Mouse (Mus musculus) adrenal gland, adult 2 months (tissue): ENCODE results near the gene Gng2. TPM values are rescaled to one million over a fixed set of nuclear protein-coding genes. Genes with fewer than 3 reads are reported as not detected.
A peak's percentile ranks its signal among the peaks of the same experiment; 100 is the strongest.

Experiments
- DNase-seq: peaks from one replicate; pipeline ENCODE4 v3.0.0; 2021
- polyA plus RNA-seq: library from polyadenylated mRNA; depleted of rRNA; stranded (reverse); fragments of >200 nt; gene quantifications from 2 replicates; pipeline ENCODE4 v1.2.3, GENCODE M21; 2012
- total RNA-seq, 2 experiments: library from RNA; stranded (reverse); gene quantifications; 2 replicates each; pipeline ENCODE4 v1.2.3; 2021

Gene Gng2
- total and polyA plus RNA-seq, 3 experiments, result 3.3 to 39.5 (median 32.8) TPM

DNA sequence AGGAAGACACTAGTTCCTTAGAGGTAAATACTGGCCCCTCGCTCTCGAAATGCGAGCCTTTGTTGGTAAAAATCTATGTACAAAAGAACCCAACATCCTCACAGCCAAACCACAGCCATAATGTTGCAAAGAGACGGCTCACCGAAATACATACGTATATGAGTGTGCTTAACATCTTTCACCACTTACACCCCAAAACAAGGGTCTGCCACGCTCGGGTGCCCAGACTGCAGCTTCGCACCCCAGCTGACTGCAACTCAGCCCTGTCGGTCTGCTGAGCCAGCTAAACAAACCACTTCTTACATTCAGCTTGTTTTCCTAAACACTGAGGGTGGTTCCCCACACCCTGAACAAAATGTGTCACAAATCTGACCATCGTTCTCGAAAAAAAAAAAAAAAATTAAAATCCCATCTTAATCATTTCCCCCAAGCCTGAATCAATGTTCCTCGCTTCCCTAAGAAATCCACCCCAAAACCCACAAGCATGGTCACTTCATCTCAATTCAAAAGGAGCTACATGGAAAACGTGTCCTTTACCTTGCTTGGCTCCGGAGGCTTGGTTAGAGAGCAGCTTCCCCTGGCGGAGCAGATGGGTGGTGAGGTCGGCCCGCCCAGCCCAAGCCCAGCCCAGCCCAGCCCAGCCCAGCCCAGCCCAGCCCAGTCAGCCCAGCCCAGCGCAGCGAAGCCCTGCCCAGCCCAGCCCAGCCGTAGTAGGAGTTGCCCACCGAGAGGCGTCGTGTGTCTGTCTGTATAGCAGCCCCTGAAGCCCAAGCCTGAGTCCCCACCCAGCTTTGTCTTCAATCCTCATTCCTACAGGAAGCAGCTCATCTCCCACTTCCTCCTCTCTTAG lies 781 bp downstream of the Gng2 start:
- peak; percentile 80 for DNase-seq

DNA sequence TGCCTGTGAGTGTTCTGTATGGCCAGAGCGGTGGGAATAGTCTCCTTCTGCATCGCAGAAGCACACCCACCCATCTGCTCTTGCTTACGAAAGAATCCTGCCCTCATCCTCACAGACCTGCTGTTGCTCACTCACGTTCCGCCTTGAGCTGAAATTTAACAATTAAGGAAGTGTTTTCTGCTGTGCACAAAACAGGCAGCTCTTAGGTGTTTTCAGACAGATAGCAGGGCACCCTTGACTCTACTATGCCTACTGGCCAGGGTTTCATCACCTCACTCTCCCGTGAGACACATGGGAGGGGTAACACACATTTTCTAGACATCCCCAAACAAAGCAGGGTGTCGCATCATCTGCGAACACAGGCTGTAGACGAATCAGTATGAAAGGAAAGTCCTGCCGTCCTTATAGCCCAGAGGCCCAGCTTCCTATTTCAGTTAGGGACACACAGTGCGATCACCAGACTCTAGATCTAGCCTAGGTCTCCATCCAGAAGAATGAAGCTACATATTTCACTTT lies 2.4 kb downstream of the Gng2 start:
- no peak for DNase-seq

DNA sequence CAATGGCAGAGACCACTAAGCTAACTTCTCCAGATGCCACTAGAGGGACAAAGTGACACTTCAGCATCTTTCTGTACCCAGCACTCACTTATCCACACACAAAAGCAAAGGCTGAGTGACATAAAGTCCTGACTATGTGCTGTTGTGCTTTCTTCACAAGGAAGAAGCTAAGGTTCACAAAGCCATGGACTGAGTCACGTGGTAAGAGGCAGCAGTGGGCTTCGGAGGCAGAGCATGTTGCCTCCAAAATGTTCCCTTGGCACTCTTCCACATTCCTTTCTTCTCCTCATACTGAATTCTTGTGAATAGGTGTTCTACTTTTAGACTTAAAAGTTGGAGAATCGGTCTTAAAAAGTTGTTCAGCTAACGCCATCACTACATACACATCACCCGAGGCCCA lies 3.0 kb downstream of the Gng2 start:
- no peak for DNase-seq

DNA sequence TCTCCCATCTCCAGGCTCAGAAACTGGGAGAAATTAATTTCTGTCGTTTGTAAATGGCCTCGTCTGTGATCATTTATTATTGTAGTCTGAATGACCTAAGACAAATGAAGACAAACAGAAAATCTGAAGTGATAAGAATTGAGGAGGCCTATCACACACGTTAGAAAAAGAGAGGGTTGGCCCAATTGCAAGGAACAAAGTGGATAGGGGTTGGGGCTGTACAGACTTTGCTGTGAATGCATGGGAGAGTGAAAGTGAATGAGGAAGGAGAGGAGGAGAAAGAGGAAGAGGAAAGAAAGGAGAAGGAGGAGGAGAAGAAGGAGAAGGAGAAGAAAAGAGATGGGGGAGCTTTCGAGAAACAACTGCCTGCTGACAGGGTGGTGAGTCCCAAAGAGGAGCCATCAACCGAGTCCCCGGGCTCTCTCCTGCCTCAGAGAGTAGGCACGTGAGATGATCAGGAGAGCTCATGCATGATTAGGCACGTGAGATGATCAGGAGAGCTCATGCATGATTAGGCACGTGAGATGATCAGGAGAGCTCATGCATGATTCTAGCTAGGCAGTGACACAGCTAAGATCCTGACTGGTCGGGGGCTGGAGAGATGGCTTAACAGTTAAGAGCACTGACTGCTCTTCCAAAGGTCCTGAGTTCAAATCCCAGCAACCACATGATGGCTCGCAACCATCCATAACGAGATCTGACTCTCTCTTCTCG lies 5.0 kb downstream of the Gng2 start:
- DNase-seq, result no peak

DNA sequence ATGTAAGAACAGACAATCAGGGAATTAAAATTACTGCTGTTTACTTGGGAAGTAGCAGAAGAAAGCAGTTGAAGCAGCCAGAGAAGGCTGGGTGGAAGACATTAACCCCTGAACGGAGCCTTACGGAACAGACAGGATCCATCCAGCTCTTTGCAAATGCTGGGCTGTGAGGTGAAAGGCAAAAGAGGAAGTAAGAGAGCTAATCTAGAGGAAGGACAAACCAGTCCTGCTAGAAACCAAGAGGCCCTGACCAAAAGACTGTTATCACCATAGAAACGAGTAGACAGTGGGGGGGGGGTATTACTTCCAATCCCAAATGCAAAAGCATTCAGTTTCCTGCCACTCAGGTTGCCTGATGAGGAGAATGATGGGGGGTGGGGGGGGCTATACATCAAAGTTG lies 6.6 kb downstream of the Gng2 start:
- DNase-seq, result no peak

DNA sequence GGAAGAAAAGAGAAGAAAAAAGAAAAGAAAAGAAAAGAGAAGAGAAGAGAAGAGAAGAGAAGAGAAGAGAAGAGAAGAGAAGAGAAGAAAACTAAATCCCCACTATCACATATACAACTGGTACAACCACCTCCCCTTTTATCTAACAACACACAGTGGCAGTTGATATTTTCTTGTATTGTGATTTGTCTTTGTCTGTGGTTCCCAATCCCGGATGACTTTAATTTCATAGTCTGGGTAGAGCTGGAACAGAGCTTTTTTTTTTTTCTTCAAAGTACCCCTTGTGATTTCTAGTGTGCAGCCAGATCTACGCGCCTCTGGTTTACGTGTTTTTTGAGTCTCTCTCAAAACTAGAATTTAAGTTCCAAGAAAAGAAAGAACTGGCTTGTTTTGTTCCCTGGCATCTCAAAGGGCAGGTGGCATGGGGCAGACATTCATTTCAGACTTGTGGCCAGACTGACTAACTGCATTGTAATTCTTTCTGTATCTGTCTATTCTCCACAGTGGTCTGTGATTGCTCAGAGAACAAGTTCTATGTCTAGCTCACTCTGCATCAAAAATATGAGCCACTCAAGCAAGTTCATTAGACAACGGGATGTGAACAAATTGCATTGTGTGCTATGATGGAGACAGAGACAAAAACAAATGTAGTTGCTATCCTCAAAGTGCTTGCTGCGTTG lies 7.2 kb downstream of the Gng2 start:
- DNase-seq, result no peak

DNA sequence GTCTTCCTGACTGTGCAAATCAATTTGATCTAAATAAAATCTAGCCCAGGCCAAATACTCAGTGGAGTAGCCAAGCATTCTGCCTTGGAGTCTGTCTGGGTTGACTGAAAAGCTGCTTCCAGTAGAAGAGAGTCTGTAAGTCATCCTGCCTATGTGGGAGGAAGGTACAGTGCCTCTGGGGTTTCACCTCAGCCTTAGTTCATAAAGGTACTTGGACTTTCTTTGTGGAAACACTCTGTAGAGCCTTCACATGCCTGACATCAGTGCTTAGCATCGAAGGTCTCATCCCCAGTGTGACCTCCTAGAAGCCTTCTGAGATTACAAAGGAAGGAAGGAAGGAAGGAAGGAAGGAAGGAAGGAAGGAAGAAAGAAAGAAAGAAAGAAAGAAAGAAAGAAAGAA lies 7.9 kb downstream of the Gng2 start:
- DNase-seq, result no peak

DNA sequence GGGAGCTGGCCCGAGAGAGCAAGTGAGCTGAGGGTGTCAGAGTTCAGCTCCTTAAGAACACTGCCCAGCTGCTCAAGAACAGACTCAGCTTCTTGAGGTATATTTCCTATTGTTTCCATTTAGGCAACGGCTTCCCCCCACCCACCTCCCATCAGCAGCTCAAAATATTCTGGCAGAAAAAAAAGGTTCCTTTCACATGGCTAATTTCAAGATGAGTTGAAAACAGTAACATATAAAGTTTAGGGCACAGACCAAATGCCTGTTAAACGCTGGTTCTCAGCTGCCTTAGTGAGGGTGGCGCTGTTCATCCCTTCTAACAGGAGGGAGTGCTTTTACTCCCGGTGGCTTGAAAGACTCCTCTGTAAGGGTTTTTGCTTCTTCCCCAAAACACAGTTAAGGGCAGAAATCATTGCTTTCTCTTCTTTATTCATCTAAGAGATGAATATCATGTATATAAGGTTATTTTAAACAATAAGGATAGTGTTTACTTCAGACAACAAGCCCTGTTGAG lies 8.4 kb downstream of the Gng2 start:
- DNase-seq, result no peak

DNA sequence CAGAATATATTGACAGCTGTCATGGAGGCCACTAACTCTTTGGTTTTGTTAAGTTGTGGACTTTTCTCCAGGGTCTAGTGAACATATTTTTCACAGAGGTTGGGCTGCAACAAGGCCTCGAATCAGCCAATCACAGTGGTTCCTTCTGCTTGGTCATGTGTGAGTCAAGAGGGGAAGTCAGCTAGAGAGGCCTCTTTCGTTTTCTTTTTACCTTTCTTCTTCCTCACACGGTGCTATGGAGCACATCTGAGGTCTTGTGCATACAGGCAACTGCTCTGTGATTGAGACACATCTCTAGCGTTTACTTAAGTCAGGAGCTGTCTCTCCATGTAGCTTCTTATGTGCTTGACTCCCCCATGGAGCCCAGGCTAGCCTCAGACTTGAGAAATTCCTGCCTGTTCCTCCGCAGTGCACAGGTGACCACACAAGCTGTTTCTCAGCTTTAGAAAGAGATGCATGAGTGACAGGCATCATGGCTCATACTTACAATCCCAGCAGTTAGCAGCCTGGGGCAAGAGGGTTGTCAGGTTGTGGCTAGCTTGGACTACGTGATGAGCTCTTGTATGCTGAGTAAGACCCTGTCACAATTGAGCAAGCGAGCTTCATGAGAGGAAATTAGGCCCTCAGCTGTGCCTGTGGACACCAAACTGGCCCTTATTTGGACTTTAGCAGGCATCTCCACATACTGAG lies 9.0 kb downstream of the Gng2 start:
- no peak for DNase-seq

DNA sequence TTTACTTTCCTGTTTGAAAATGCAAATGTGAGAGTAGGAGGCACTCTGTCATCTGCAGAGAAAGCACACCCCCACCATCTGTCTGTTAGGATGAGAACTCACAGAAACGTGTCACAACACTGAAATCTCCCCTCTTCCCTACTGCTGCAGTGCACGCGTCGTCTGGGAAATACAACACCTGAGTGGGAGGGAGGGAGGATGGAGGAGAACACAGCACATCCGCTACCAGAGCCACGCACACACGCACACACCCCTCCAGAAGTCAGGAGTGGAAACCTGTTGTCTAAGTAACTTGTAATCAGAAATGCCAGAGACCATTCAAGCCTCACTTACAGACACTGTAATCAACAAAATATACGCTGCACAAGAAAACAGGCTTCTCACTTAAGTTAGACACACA lies 9.9 kb downstream of the Gng2 start:
- DNase-seq, result no peak

DNA sequence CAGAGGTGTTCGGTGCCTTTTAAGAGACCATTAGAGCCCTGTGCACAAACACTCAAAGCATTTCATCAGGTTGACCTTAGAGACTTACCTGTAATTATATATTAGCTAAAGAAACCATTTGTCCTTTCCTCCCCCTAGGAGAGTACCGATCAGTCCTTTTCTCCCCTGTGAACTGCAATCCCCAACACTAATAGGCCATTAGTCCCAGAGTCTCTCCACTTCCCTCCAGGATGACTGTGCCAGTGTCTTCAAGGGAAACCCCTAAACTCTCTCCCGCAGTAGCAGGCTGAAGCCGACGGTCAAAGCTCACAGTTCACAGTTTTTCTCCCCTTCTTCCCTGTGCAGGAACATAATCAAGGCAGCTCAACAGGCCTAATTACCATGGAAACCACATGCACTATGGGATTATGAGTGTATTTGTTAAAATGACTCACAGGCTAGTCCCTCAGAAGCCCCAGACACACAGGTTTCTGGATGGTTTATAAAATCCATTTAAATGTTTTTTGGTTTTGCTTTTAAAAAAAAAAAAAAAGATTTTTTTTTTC lies 13.4 kb downstream of the Gng2 start:
- no peak for DNase-seq

DNA sequence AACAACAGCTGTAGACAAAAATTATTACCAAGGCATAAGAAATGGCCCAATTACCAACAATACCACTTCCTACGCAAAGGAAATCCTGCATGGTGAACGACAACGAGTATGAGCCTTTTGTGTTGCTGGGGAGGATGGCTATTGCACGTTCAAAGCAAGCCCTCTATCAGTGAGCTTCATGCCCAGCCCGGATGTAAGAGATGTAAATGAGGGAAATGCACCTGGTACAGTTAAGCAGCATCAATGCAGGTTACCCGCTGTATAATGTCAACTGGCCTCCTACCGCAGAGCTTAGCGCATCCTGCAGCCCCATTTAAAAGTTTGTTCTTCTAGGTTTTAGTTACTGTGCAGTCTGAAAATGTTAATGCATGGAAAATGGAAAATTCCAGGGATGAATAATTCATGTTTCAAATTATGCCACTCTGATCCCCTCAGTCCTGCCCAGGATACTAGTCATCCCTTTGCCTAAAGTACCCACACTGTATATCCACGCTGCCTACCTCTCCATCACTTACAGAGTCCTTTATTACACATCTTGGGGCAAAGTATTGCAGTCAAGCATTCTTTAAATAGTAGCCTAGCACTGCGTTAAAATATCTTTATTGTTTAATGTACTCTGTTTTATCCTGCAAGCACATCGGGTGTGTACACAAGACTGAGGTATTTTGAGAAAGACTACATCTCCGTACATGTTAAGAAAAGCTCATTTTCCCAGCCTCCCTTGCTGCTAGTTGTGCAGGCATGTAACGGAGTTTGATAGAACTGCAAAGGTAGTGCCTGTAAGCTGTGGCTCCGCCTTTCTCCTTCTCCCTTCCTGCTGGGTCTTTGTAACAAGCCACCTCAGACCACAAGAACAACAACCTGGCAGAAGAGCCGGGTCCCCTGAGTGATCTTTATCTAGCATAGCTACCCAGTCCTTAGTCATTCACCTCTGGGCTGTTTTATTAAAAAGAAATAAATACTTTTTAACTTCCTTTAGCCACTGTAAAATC lies 15.2 kb downstream of the Gng2 start:
- no peak for DNase-seq

DNA sequence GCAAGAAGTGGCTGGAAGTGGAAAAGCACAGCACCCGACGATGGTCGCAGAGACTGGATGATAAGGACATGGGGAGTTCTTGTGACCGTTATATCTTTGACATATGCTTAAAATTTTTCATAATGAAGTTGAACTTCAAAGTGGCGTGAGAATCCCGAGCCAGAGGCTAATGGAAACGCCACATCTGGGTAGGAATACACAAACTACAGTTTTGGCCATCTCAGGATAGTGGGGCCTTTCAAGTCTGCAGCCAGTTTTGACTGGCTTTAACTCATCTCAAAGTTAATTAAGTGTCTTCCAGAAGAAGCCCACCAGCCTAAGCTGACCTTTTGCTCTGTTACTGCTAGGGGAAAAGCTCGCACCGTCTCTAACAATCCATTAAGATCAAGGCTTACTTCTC lies 17.6 kb downstream of the Gng2 start:
- no peak for DNase-seq

DNA sequence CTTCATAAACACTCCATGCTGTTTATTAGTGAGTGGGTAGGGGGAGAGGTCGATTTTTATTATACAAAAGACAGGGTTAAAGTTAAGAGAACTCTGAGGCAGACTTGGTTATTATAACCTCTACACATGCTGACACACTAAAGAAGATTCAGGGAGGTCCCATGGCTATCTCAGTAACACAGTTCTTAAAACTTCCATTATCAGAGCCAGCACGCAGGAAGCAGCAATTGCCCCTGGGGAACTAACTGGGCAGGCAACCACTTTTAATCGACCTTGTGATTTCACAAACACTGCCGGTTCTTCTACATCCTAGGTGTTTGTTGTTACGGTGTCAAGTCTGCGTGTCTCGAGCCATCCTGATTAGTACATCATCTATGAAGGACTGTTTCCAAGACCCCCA lies 22.4 kb downstream of the Gng2 start:
- DNase-seq, result no peak

DNA sequence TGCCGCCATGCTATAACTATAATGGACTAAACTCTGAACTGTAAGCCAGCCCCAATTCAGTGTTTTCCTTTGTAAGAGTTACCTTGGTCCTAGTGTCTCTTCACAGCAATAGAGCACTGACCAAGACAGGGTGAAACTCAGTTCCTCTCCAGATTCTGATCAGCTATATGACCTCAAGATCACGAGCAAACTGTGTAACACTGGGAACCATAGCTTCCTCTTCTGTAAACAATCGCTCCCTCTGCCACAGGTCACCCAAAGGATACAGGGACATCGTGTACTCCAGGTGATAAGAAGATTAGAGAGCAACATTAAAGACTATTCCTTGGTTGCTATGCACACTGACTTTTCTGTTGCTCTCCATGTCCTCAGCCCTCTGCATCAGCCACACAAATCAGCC lies 26.6 kb downstream of the Gng2 start:
- no peak for DNase-seq

DNA sequence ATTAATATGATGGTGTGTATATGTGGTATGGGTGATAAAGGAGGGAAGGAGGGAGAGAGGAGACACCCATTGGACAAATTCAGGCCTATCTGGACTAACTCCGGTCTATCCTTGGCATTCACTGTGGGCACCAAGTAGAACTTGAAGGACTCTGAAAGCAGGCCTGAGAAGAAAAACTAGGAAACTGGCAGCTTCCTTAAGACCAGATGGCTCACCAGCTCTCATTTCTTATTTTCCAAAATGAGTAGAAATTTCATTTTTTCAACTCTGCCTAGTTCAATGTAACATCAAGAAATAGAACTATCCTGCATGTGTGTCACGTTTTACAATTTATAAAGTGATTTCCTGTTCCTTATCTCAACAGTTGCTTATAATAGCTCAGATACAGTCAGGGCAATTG lies 28.0 kb downstream of the Gng2 start:
- DNase-seq, result no peak

DNA sequence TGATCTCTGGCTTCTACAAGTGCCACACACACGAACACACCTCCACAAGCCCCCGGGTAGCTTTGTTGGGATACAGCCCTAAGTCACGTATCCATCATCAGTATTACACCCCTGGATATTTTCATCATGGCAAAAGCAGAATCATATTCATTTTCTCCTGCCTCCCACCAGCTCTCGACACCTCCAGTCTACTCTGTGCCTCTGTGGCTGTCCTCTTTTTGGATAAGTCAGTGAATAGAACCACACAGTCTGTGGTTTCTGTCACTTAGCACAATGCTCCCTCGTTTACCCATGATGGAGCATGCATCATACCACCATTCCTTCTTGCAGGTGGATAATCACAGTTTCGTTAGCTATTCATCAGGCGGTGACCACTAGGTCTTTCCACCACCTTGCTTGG lies 31.2 kb downstream of the Gng2 start:
- DNase-seq, result no peak

DNA sequence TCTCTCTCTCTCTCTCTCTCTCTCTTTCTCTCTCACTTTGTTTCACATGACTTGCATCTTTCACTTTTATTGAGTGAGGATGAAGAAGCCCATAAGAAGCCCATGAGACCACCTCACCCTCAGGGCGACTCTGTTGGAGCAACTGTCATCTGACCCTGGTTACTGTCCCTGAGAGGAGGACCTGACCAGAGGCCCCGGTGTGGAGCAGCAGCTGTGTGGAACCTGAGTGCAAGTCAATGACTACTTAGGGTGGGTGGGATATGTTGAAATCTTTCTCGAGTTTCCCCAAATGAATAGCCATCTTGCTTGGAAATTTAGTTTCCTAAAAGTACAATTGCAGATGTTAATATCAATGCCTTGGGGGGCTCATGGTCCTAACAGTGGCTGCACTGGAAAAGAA lies 34.7 kb downstream of the Gng2 start:
- no peak for DNase-seq

DNA sequence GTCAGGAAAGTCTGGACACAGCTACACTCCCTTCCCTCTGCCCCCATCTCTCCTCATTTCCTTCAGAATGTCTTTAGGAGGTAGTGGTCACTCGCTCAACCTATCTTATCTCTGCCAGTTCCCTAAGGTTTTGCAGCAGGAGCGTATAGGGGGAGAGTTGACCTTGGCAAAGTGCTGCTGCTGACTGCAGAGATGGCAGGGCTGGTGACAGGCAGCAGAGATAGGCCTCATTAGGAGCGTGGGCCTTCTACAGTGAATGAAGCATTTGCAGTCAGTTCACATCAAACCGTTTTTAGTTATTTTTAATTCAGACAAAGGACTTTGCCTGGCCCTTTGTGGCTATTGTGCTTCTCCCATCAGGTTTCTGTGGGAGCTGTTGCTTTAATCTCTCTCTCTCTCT lies 35.1 kb downstream of the Gng2 start:
- no peak for DNase-seq

DNA sequence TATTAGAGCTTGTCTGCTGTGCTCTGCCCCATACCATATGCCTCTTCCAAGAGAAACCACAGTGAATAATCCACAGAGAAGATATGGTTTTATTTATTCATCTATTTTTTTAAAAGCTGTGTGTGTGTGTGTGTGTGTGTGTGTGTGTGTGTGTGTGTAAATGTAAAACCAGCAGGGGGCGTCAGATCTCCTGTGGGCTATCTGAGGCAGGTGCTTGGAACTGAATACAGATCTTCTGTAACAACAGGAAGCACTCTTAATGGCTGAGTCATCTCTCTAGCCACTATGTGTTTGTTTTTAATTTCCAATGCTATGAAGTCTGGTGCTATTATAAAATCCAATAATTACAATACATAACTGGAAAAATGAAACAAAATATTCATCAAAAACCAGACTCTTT lies 37.4 kb downstream of the Gng2 start:
- DNase-seq, result no peak

DNA sequence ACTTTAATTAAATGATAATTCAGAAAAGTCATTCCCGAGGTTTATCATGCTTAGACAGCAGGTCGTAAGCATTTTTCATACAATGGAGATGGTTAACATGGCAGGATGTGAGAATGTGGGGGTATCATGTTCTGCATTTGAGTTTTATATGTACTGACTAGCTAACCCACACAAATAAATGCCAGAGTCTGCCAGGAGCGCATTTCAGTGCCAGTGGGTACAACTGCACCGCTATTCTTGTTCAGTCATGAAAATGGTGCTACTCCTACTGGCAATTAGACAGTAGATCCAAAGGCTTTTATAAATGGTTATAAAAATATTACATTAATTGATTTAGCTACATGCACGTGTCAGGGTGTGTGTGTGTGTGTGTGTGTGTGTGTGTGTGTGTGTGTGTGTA lies 38.9 kb downstream of the Gng2 start:
- DNase-seq, result no peak
